Mouse (Mus musculus) kidney, adult 9 months (tissue): ENCODE results near the gene Lsm2.
"Not testable (repeated sequence)": the region's sequence is repeated elsewhere in the genome, so short reads cannot be mapped to it uniquely, and the experiment has no call there.

Source experiments
- DNase-seq: peaks from one replicate; pipeline ENCODE4 v3.0.0; 2022

Lsm2 gene

GRCm38 (mm10) chr17:34957291-34957690 is 24.4 kb upstream of the Lsm2 start:
- DNase-seq = not testable (repeated sequence)

GRCm38 (mm10) chr17:34957966-34958365 is 23.7 kb upstream of the Lsm2 start:
- DNase-seq = not testable (repeated sequence)

GRCm38 (mm10) chr17:34958734-34959129 is 22.9 kb upstream of the Lsm2 start:
- DNase-seq = not testable (repeated sequence)

DNA sequence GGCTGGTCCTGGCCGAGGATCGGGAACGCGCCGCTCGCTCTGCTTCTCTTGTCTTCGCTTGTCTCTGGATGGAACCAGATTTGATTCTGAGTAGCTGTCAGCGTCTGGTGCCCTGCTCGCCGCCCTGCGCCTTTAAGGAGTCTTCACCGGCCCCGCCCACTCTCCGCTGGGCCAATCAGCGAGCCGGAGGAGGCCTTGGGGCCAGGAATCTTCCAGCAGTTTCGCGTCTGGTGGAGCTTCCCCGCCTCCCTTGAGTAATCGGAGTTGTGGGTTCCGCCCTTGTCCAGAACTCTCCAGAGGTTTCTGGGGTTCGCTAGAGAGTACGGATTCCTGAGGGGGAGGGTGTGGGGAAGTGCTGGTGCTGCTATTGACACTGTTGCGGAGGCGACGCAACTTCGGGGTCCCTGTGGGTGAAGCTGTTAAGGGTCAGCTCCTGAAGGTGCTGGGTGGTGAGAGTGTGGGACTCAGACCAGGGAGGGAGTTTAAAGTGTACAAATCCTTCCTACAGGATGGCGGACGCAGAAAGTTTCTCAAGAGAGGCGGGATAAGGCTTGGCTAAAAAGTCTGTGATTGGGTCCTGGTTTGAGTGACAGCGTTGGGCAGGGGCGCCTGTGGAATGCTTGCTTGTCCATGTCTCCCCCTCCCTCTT is 22.4 kb upstream of the Lsm2 start, which contains the start of gene Hspa1b:
TSS of gene Hspa1b (minus strand) at position 109 of the 649 bp plus-strand sequence.
- DNase-seq = peak; percentile 94

GRCm38 (mm10) chr17:34959881-34960515 is 21.7 kb upstream of the Lsm2 start:
- DNase-seq = peak; percentile 67

GRCm38 (mm10) chr17:34960702-34961493 is 20.8 kb upstream of the Lsm2 start:
- DNase-seq = no peak

- DNase-seq = no peak
Measured at GRCm38 (mm10) chr17:34962125-34962524, 19.5 kb upstream of the Lsm2 start.

DNA sequence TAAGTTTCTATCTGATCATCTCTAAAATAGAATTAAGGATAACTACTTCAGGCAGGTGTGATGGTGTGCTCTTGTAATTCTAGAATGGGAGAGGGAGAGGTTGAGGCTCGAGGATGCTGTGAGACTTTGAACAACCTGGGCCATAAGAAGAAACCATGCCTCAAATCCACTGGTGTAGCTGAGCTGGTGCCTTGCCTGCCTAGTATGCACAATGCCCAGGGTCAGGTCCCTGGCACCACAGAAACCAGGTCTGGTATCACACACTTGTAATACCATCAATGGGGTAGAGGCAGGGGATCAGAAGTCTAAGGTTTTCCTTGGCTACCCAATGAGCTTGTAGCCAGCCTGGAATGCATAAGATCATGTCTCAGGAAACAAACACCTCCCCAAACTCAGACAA is 18.8 kb upstream of the Lsm2 start:
- no peak for DNase-seq

DNA sequence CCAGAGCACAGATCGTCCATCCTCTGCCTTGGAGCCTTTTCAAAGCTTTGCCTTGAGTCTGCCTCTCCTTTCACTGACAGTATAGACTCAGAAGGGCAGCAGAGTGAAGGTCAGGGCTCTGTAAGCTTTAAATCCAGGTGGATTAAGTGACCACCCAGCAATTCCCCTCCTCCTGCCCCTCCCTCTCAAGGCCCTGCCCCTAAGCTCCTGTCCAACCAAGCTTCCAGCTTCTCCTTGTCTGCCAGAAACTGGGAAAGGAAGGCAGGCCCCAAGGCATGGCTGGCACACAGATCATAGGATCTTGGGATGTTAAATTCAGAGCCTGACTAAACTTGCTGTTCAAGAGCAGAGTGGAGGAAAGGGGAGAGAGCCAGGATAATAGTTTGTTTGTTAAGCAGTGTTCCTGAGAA is 17.0 kb upstream of the Lsm2 start:
- DNase-seq = peak; percentile 69

DNA sequence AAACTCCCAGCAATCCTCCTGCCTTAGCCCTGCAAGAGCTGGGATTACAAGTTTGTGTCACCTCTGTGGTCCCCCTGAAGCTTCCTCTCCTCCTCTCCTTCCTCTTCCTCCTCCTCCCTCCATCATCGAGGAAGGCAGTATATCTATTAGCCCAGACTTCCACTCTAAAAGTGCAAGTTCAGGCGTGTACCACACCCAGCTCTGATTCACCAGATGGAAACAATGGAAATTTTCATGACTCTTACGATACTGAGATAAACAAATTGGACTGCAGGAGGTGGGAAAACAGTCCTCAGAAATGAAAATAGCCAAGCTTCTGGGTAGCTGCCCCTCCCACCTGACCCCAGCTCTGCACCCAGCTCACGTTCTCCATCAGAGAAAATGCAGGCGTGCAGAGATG is 16.0 kb upstream of the Lsm2 start:
- no peak for DNase-seq

- DNase-seq = not testable (repeated sequence)
Measured at GRCm38 (mm10) chr17:34969822-34970221, 11.8 kb upstream of the Lsm2 start, which contains the start of gene Gm20481. Gene Gm20481 (plus strand): TSS chr17:34969912.

DNA sequence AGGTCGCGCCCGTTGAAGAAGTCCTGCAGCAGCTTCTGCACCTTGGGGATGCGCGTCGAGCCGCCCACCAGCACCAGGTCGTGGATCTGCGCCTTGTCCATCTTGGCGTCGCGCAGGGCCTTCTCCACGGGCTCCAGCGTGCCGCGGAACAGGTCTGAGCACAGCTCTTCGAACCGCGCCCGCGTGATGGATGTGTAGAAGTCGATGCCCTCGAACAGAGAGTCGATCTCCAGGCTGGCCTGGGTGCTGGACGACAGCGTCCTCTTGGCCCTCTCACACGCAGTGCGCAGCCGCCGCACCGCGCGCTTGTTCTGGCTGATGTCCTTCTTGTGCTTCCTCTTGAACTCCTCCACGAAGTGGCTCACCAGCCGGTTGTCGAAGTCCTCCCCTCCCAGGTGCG is 10.8 kb upstream of the Lsm2 start:
- DNase-seq = peak; percentile 3

DNA sequence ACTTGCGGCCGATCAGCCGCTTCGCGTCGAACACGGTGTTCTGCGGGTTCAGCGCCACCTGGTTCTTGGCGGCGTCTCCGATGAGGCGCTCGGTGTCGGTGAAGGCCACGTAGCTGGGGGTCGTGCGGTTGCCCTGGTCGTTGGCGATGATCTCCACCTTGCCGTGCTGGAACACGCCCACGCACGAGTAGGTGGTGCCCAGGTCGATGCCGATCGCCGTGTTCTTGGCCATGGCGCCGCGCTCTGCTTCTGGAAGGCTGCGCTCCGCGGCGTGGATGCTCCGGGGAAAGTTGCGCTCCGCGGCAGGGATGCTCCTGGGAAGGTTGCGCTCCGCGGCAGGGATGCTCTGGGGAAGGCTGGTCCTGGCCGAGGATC is 10.0 kb upstream of the Lsm2 start:
- DNase-seq = not testable (repeated sequence)

GRCm38 (mm10) chr17:34972069-34972749 is 9.5 kb upstream of the Lsm2 start, which contains the start of the genes Hspa1a and Hspa1l:
Gene Hspa1a (minus strand): TSS chr17:34972156.
Gene Hspa1l (plus strand): TSS chr17:34972703.
- DNase-seq = peak; percentile 95

DNA sequence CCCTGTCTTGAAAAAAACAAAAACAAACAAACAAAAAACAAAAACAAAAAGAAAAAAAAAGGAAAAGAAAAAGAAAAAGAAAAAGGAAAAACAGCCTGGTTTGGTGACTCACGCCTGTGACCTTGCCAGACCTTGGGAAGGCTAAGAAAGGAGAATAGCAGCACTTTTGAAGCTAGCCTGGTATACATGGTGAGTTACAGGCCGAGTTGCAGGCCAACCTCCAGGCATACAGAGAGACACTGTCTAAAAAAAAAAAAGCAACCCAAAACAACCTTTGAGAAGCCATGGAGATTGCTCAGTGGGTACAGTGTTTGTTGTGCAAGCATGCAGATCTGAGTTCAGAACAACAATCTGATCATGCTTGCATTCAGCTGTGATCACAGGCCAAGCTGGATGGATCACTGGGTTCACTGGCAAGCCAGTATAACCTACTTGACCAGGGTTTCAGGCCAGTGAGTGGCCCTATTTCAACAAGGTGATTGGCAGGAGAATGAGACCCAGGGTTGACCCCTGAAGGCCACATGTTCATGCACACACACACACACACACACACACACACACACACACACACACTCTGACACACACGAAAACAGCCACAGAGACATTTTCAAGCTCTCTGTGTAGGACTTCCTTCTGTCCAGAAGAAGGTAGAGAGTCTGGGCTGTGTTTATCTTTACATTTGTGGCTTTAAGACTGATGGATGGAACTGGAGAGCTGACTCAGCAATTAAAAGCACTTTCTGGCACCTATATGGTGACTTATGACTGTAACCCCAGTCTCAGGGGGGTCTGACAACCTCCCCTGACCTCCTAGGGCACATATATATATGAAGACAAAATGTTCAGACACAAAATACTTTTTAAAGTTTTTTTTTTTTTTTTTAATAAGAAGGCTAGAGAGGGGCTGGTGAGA is 5.8 kb upstream of the Lsm2 start:
- DNase-seq = no peak

GRCm38 (mm10) chr17:34977000-34977399 is 4.7 kb upstream of the Lsm2 start:
- no peak for DNase-seq

- no peak for DNase-seq
Measured at GRCm38 (mm10) chr17:34978239-34978638, 3.4 kb upstream of the Lsm2 start.

DNA sequence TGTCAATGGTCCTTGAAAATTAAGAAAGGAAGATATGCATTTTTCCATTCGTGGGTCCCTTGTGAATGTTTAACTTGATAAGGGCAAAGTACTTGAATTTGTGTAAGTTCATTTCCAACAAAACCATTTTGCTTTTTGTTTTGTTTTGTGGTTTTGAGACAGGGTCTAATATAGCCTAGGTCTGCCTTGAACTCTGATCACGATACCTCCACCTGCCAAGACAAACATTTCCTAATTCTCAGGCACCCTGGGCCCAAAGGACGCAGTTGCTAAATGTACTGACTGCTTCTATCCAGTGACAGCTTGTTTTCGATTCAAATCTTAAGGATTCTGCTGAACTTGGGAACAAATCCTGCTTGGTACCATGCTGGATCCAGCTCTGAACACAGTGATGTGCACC is 2.0 kb upstream of the Lsm2 start:
- no peak for DNase-seq

- DNase-seq = peak; percentile 86
Measured at GRCm38 (mm10) chr17:34980655-34981054, 1.0 kb upstream of the Lsm2 start.

- no peak for DNase-seq
Measured at GRCm38 (mm10) chr17:34982328-34982727, 666 bp downstream of the Lsm2 start.

DNA sequence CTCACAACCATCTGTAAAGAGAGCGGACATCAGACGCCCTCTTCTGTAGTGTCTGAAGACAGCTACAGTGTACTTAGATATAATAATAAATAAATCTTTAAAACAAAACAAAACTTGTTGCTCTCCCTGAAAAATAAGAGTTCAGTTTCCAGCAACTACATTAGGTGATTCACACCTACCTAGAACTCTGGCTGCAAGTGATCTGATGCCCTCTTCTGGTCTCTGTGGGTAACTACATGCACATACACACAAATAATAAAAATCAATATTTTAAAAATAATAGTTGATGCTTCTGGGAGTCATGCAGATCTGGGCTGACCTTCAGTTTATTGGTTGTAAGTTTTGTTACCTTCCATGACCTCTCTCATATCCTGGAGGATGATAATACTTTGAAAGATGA is 2.6 kb downstream of the Lsm2 start:
- DNase-seq = peak; percentile 59

- DNase-seq = no peak
Measured at GRCm38 (mm10) chr17:34994751-34995150, 13.1 kb downstream of the Lsm2 start.
